Mouse (Mus musculus): ENCODE measurements around the gene Fam181a. TPM values are rescaled to one million over a fixed set of nuclear protein-coding genes. Genes with fewer than 3 reads are reported as not detected.

The Fam181a gene
- total RNA-seq, 2 experiments from 2014 or later = 5.1 to 7.1 TPM

DNA sequence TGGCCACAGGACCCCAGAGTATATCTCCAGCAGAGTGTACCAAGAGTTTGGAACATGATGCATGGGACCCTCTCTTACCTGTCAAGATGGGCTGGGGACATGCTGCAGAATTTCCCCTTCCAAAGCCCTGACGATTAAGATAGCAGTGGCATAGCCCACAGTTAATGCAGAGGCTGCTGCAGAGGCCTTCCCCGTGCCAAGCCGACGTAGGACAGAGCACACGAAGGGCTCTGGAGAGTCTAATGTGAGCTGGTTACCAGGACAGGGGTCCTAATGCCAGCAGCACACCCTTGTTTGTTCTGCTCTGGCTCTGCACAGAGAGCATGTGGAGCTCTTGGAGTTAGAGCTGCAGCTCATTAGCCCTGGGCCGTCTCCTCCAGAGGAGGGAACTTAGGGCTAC is 2.5 kb downstream of the Fam181a start:
- DNase-seq (ENCODE audit: extremely low spot score in 1 of 2, low spot score in 2 of 2) = no peak
- intact Hi-C loops (cut with DNase I) = no loop called here

DNA sequence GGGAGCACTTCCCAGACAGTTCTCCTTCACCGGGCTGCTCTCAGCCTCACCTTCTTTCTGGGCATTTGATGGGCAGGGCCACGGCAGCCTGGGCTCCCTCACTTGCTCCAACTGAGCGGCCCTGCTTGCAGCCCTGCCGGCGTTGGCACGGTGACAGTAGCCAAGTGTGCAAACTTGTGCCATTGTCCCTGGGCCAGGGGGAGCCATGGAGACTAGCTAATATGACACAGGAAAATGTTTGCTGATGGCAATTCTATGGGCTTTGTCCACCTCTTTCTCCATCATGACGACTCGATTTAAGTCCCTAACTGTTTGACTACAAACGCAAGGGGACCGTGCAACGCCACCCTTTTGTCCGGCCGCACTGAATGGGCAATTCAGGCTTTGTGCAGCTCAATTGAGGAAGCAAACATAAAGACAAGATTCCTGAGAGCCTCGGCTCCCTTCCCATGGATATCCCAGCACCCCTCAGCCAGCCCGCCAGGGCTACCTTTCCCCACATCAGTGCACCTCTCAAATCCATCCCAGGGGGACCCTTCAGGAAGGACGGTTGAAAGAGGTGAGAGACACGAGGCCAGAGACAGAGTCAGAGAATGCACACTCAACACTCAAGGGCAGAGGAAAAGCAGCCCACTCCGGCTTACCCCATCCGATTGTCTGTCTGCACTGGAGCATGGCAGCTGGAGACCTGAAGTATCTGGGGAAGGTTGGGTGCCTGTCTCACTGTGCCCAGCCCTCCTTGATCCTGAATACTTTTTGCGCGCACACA is 3.3 kb downstream of the Fam181a start:
- DNase-seq (ENCODE audit: extremely low spot score in 1 of 2, low spot score in 2 of 2) = peak in 1 of 2 experiments; percentile 73
- intact Hi-C loops (cut with DNase I) = no loop called here

DNA sequence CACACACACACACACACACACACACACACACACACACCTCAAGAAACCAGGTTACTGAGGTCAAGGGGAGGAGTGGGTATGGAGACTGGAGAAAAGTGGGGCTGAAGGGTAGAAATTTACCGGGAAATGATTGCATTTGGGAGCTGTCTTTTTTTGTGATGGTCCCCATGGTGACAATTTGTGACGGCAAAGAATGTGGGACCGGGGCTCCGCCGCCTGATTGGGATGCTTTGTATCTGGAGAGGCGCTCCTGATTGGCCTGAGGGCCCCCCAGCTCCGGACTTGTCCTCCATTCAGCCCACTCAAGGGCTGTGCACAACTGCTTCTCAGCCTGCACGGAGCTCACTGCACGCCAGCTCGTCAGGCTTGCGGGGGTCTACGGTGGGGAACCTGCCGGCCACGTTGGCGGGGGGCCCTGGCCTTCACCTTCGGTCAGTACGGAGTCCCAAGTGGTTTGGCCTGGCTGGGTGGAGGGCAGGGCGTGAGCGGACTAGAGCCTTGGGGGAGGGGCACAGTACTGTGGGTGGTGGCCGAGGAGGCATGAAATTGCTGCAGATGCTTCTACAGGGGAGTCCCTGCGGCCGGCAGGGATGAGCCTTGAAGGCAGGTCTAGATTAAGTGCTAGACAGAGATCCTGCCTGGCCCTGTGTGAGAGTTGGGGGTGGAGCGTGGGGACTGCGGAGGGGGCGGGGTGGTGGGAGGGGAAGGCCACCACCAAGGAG is 4.0 kb downstream of the Fam181a start:
- intact Hi-C loops (cut with DNase I) = no loop called here
- peak in 1 of 2 experiments; percentile 62 for DNase-seq (ENCODE audit: extremely low spot score in 1 of 2, low spot score in 2 of 2)

DNA sequence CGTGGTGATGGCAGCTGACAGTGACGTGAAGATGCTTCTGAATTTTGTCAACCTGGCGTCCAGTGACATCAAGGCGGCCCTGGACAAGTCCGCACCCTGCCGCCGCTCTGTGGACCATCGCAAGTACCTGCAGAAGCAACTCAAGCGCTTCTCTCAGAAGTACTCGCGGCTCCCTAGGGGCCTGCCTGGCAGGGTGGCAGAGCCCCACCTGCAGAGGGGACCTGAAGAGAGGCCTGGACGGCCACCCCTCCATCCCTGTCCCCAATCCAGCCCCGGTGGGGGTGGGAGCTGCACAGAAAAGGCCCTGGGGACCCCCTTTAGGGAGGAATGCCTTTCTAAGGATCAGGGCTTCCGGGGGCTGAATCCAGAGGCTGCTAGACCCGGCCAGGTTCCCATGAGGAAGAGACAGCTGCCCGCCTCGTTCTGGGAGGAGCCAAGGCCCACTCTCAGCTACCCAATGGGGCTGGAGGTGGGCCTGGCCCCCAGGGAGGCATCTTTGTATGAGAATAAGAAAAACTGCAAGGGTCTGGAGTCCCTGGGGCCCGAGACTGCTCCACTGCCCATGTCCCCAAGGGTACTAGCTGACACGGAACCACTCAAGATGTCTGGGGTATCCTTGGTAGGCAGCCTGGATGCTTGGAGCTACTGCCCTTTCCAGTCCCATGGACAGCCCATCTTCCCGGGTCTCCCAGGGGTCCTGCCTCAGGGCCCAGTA is 5.2 kb downstream of the Fam181a start:
- intact Hi-C loops (cut with DNase I) = no loop called here
- DNase-seq (ENCODE audit: extremely low spot score in 1 of 2, low spot score in 2 of 2) = no peak

DNA sequence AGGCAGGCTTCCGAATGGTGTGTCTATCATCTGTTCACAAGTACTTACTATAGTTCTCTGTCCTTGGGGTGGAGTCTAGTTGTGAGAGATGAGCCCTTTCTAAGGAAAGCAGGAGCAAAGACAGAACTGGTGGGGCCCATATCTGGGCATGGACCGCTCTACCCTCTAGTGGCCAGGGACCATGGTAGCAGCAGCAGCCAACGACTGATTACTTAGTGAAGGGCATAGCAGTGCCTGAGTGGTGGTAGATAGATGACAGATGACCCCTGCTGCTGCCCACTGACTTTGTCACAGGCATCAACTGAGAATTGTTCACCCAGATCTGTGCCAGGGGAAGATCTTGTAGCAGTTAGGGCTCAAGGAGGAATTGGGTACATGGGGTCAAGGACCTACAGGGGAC is 12.0 kb downstream of the Fam181a start:
- DNase-seq (ENCODE audit: extremely low spot score in 1 of 2, low spot score in 2 of 2) = no peak

DNA sequence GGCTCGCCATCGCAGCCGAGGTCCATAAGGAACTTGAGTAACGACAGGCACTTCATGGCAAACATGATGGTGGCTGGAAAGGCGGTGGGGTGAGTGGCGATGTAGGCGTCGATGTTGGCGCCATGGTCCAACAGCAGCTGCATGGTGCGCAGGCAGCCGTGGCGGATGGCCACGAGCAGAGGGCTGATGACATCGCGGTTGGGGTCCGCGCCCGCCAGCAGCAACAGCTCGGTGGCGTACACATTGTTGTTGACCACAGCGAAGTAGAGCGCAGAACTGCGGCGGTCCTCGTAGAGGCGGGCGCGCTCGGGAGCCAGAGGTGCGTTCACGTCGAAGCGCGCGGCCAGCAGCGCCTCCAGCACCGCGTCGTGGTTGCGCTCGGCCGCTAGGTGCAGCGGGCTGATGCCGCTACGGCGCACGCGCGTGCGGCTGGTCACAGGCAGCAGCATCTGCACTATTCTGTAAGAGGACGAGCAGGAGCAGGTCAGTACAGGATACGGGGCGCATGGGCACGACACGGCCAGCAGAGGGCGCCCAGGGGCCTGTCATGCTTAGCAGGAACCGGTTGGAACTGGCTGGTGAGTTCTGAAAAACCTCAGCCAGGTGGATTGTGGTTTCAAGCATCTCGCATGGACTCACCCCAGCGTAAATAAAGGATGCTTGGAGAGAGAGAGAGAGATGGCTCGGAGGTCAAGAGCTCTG is 14.5 kb downstream of the Fam181a start:
- intact Hi-C loops (cut with DNase I) = no loop called here

More for the DNA sequence above, 12.0 kb downstream of the Fam181a start:
- intact Hi-C loops (cut with DNase I) = no loop called here

DNA sequence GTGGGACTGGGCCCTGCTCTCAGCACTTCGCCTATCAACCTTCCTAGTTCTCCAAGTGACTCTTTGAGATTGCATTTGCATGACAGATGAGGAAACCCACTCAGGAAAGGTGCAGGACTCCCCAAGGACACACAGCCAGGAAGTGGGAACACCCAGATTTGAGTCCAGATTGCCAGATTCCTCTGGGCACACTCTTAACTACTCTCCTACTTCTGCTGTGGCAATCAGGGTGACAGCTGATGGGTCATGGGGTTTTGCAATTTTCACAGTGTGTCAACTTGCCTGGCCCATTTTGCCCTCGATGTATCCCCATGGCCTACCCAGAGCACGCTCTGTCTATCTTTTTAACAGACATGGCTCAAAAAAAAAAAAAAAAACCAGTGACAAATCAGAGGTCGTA is 15.8 kb downstream of the Fam181a start:
- DNase-seq (ENCODE audit: extremely low spot score in 1 of 2, low spot score in 2 of 2) = no peak
- intact Hi-C loops (cut with DNase I) = no loop called here

More for the DNA sequence above, 14.5 kb downstream of the Fam181a start:
- DNase-seq (ENCODE audit: extremely low spot score in 1 of 2, low spot score in 2 of 2) = peak; percentile 79 to 92

DNA sequence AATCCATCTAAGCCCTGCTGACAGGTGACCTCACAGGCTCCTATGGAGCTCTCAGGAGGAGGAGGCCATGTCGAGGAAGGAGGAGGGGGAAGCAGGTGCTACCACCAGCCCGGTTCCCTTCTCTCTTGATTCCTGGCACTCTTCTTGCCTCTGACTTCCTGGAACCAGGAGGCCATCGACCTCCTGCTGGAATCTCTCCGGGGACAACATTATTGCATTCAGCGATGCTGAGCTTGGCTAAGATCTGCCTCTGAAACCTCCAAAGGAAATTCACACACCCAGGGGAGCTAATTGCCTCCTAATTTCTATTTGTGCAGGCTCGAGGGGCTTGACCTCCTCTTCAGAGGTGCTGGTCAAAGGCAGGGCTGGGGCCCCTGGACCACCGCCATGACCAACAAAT is 16.3 kb downstream of the Fam181a start:
- no peak for DNase-seq (ENCODE audit: extremely low spot score in 1 of 2, low spot score in 2 of 2)
- intact Hi-C loops (cut with DNase I) = no loop called here

DNA sequence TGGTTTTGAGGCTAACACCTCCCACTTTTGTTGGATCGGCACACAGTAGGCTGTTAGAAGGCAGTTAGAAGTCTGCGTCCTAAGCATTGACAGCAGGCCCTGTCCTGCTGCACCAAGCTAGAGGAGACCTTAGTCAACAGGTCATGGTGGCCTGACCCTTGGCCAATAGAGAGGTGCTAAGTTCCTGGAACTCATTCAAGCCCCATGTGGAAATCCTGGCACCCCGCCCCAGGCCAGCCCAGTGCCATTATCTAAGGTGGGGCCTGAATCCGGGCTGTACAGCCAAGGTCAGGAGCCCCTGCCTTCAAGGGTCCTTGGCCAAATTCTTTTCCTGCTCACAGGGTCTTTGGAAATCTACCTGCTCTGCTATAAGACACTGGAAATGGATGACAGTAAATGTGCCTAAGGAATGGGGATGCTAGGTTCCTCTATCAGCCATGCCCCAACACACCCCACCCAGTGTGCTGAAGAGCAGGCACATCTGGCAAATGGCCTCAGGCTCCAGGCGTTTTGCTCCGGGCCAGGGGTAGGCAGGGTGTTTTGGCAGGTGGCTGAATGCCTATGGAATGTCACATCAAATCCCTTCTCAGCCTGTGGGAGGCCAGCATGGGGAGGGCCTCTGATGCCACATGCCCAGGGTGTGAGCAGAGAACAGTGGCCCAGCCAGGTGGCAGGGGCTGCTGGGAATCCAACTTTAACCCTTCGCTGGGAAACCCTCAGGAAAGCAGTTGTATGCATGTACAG is 17.8 kb downstream of the Fam181a start:
- DNase-seq (ENCODE audit: extremely low spot score in 1 of 2, low spot score in 2 of 2) = no peak
- intact Hi-C loops (cut with DNase I) = no loop called here

DNA sequence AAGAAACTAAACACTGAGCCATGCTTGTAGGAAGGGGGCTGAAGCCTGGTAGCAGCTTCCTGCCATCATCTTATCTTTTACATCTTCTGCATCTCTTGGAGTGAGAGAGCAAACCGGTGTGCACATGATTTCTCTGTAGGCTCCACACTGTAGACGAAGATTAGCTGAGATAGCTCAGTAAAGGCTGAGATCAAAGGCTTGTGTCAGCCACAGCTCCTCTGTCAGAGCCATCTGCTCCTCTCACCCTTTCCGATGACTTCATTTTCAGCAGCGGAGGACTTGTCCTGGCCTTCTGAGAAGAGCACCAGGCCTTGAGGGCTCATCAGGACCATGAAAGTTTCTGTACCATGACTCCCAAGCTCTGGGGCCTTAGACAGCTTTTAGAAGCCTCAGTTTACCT is 20.7 kb downstream of the Fam181a start:
- intact Hi-C loops (cut with DNase I) = no loop called here
- DNase-seq (ENCODE audit: extremely low spot score in 1 of 2, low spot score in 2 of 2) = no peak

DNA sequence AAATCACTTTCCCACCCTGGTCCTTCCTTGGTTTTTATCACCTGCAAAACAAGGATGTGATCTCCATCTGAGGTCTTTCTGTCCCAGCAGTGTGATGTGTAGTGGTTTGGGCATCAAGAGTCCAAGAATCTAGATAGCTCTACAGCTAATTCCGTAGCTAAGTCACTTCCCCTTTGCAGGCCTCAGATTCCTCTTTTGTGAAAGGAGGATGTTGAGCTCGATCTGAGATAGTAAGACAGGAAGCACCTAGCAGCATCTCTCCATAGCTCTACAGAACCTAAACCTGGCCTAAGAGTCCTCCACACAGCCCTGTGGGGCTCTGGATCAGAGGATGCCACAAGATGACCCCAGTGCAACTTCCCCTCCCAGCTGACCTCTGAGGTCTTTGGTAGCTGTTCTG is 22.1 kb downstream of the Fam181a start:
- intact Hi-C loops (cut with DNase I) = no loop called here
- DNase-seq (ENCODE audit: extremely low spot score in 1 of 2, low spot score in 2 of 2) = no peak

DNA sequence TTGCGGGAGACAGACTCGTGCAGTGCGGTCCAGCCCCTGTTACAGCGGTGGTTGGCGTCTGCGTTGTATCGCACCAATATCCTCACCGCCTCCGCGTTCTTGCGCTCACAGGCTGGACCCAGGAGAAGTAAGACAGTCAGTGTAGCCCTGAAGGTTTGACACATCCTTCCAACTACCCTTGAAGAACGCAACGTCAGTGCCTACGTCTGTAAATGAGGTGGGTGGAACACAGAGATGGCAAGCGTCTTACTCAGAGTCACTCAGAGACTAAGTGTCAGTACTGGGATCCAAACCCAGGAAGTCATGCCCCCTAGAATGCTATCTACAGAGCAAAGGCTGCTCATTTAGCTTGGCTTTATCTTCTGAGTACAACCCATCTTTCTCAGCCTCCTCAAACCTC is 22.7 kb downstream of the Fam181a start:
- intact Hi-C loops (cut with DNase I) = no loop called here
- DNase-seq (ENCODE audit: extremely low spot score in 1 of 2, low spot score in 2 of 2) = no peak

DNA sequence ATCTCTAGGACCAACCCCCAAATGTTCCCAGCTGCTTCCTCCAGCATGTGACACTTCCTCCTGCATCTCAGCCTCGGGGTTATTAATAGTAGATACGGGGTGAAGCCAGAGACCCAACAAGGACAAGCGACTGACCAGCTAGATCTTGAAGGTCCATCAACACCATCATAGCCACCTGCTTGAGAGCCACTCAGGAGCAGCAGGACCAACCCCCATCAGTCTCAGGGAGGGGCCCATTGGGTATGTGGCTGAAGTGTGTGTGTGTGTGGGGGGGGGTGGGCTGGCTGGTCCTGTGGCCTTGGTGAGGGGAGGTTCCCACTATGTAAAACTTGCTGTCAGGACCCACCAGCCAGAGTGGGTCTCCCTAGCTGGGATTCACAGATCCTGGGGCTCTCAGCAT is 26.0 kb downstream of the Fam181a start:
- intact Hi-C loops (cut with DNase I) = no loop called here

DNA sequence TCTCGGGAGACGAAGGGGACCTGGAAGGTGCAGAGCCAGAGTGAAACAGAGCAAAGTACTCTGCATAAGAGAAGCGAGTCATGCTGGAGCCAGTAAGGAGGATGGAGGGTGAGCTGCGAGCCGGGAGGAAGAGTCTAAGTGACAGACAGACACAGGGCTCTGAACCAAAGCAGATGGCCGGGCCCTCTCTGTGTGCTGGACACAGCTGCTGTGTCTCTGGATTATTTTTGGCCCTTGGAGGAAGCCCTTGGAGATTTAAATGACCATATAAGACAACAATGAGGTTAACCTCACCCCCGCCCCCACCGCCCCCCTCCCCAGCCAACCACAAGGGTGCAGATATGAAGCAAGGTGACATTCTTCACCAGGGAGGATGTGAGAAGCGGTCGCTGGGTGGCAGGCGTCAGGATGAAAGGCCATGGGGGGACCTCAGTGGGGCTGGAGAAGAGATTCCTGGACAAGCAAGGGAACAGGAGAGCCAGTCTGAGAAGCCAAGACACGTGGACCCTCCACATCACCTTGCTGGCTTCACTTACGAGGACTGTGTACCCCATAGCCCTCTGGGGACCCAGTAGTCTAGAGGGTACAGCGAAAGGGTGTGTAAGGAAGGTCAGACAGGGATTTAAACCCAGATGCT is 27.5 kb downstream of the Fam181a start:
- intact Hi-C loops (cut with DNase I) = no loop called here
- no peak for DNase-seq (ENCODE audit: extremely low spot score in 1 of 2, low spot score in 2 of 2)

More for the DNA sequence above, 26.0 kb downstream of the Fam181a start:
- DNase-seq (ENCODE audit: extremely low spot score in 1 of 2, low spot score in 2 of 2) = no peak

DNA sequence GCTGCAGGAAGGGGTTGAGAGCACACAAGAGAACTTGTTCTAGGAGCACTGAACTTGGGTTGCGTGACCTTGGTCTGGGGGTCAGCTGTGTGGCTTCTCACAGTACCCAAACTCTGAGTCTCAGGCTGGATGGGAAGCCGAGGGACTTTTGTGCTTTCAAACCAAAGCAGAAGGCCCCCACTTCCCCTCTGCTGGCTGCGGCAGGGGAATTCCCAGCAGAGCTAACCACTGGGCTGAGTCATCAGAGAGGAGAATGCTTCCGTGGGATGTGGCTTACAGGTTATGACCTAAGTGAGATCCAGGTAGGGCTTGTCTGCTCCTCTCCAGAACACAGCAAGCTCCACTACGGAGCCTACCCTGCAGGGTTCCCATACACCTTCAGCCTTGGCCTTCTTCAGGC is 30.4 kb downstream of the Fam181a start:
- intact Hi-C loops (cut with DNase I) = no loop called here
- DNase-seq (ENCODE audit: extremely low spot score in 1 of 2, low spot score in 2 of 2) = no peak

DNA sequence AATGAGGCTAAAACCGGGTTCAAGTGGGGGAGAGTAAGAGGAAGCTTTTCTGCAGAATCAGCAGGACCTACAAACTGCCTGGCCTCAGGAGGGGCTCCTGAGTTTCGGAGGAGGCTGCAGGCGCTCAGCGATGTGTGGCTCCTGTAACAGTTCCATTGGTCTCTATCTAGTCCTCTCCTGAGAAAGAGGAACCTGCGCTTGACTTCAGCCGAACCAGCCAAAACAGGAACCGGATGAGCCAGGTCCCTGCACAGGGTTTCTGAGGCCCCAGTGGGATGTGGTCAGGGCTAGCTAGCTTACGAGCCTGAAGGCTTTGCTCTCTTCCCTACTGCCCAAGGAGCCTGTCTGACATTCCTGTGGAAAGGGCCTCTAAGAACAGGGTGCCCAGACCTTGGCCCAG is 32.7 kb downstream of the Fam181a start:
- DNase-seq (ENCODE audit: extremely low spot score in 1 of 2, low spot score in 2 of 2) = no peak
- intact Hi-C loops (cut with DNase I) = no loop called here

DNA sequence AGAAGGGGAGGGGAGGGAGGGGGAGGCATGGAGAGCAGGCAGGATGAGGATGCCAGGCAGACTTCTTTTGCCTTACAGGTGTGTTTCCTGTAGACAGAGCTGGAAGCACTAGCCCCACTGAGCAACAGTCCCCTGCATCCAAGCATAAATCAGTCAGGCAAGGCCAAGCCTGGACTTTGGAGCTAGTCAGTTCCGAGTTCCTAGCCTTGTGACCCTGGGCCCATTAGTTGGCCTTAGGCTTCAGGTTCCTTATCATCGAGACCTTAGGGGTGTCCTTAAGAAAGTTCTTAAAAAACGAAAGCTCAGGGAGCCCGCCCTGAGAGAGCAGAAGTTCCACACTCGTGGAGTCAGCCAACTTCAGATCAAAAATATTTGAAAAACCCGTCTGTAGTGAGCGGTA is 34.2 kb downstream of the Fam181a start:
- intact Hi-C loops (cut with DNase I) = no loop called here

DNA sequence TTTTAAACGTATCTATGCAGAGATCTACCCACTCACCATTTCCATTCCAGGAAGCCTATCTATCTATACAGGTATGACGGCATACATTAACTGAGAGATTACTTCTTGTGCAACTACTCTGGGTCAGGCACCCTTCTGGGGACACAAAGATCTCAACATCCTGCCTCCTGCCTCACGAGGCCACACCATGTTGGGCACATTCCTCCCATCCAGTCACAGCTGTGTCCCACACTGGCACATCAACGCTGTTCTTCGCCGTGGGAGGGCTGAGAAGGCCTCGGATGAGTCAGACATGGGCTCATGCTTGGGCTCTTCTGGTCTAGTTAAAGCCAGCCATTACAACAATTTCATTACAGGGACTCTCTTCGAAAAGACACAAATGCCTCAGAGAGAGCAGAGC is 36.2 kb downstream of the Fam181a start:
- DNase-seq (ENCODE audit: extremely low spot score in 1 of 2, low spot score in 2 of 2) = no peak
- intact Hi-C loops (cut with DNase I) = no loop called here

More for the DNA sequence above, 34.2 kb downstream of the Fam181a start:
- DNase-seq (ENCODE audit: extremely low spot score in 1 of 2, low spot score in 2 of 2) = no peak
